In the genomic region with DNA sequence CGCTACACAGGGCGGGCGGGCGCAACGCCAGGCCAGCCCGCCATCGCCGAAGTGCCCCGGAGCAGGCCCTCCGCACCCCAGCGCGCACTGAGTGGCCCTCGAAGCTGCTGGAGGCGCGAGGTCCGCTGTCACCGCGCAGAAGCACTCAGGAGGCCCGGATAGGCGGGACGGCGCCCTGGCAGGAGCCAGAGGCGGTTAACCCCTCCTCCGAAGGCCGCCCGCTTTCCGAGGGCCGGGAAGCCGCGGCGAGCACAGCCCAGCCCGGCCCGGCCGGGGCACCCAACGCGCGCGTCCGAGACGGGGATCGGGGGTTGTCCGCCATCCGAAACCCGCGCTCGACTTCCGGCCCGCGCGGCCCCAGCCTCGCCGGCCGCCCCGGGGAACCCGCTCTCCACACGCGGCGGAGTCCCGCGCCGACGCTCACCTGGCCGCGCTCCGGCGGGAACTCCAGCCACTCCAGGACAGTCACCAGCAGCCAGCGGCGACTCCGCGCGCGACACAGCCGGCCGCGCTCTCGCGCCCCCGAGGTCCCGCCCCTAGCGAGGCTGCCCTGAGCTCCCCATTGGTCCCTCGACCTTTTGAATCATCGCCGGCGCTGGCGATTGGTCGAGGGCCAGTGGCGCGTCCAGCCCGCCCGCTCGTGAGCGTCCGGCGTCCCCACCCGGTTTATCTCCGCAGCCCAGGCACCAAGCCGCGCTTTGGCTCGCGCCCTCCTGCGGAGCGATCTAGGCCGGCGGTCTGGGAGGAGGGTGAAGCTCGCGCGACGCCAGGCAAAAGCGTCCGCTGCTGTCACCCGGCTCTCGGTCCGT, we compare ENCODE assay signal across 8 mouse cellular contexts. TPM values are rescaled to one million over a fixed set of nuclear protein-coding genes. Genes with fewer than 3 reads are reported as not detected.
DNase-seq lines count a peak whose midpoint lies in the region; ATAC-seq lines count a peak whose summit lies in the region.

No protein-coding gene starts in this region.

- WGBS in intestine, embryonic 15.5 days: 0% methylated on average over 112 of the region's 113 CpGs

- H3K4me1 ChIP-seq in intestine, embryonic 15.5 days (replicated peaks): peaks cover 11% of the 10 kb centered on the region

- no peaks in the 10 kb centered on the region for H3K27me3 ChIP-seq in intestine, embryonic 15.5 days (replicated peaks)

- intact Hi-C loops in gastrocnemius, postnatal 36 days (cut with DNase I): no loop called here
- intact Hi-C loops in left cerebral cortex, postnatal 25 days (cut with DNase I): loop anchor here (5.0 kb wide), 1 partner anchor 40 kb away; no protein-coding TSS in a partner anchor

- peak overlapping the region; percentile 82 for H3K4me3 ChIP-seq in intestine, embryonic 15.5 days (replicated peaks)

- DNase-seq in adrenal gland, adult 8-10 months: peak; percentile 96
- DNase-seq in embryo, embryonic 11.5 days (ENCODE audit: low read depth, low spot score): peak; percentile 94
- DNase-seq in gastrocnemius, postnatal 36 days: peak; percentile 93 to 96
- peak; percentile 96 to 97 for DNase-seq in left cerebral cortex, postnatal 25 days (ENCODE audit: low spot score in 2 of 2)
- peak; percentile 97 for DNase-seq in mesoderm, embryonic 11.5 days (ENCODE audit: low read depth, low spot score)
- peak; percentile 96 for DNase-seq in right cerebral cortex, postnatal 25 days
- peak; percentile 92 to 96 for DNase-seq in urinary bladder, postnatal 36 days (ENCODE audit: low spot score in 2 of 2)

- H3K9ac ChIP-seq in intestine, embryonic 15.5 days: peak overlapping the region; percentile 91

- H3K36me3 ChIP-seq in intestine, embryonic 15.5 days: no peaks in the 10 kb centered on the region

- peak overlapping the region; percentile 97 for H3K27ac ChIP-seq in intestine, embryonic 15.5 days

- peak; percentile 98 for ATAC-seq in intestine, embryonic 15.5 days

- H3K4me2 ChIP-seq in intestine, embryonic 15.5 days (replicated peaks): peak overlapping the region; percentile 84

- H3K9me3 ChIP-seq in intestine, embryonic 15.5 days: no peaks in the 10 kb centered on the region

RNA-seq across cellular contexts. Expression of gene Lbr, which starts 0.8 kb away (rescaled TPM):
- 10 to 100 TPM; 15.7 to 23.2 (median 17.6) TPM for total RNA-seq in adrenal gland, adult 8-10 months (2022)
- total RNA-seq in gastrocnemius, postnatal 36 days (2021): 10 to 100 TPM; 17.7 to 20.5 TPM
- polyA plus RNA-seq in intestine, embryonic 15.5 days (2015; fragmentation: Nextera tagmentation; extraction: Ambion mirVana): 138 and 156 TPM in 2 replicates
- total RNA-seq in left cerebral cortex, postnatal 25 days (2021): 10 to 100 TPM; 12.7 to 12.9 TPM

Comparison
In these comparisons a context has a peak if more than half of its experiments do, and no peak if none do; other contexts are left out.
1. Peak in every context shown above with its lines: DNase-seq, ATAC-seq, H3K4me3 ChIP-seq and H3K27ac ChIP-seq.